Mouse (Mus musculus) stomach, embryonic 15.5 days (tissue): ENCODE data around the gene Olfr763. TPM values are rescaled to one million over a fixed set of nuclear protein-coding genes. Genes with fewer than 3 reads are reported as not detected.

Experiments
- polyA plus RNA-seq: library from polyadenylated mRNA; unstranded; fragments of >200 nt; fragmentation: Nextera tagmentation; extraction: Ambion mirVana; gene quantifications from 2 replicates; pipeline ENCODE4 v1.2.1, GENCODE M21; 2015

The Olfr763 gene
- polyA plus RNA-seq, 1 experiment from 2014 or later: not detected

Other genes with a start within 250 kb of the Olfr763 start
- 1.2 and 2.0 TPM in 2 replicates for gene Mmp19, start 219.9 kb upstream of the Olfr763 start, polyA plus RNA-seq
- gene Dnajc14, start 206.7 kb upstream of the Olfr763 start, polyA plus RNA-seq: 49.8 and 50.6 TPM in 2 replicates
- gene Tmem198b, start 206.4 kb upstream of the Olfr763 start, polyA plus RNA-seq: 15.4 and 16.3 TPM in 2 replicates
- 187 and 207 TPM in 2 replicates for gene Sarnp, start 193.5 kb upstream of the Olfr763 start, polyA plus RNA-seq
- 92.8 and 95.7 TPM in 2 replicates for gene Ormdl2, start 189.1 kb upstream of the Olfr763 start, polyA plus RNA-seq
- 4.4 and 4.7 TPM in 2 replicates for gene Gdf11, start 119.1 kb upstream of the Olfr763 start, polyA plus RNA-seq
- gene Cd63, start 109.8 kb upstream of the Olfr763 start, polyA plus RNA-seq: 693 and 758 TPM in 2 replicates
- 12.9 and 15.0 TPM in 2 replicates for gene Rdh5, start 87.9 kb upstream of the Olfr763 start, polyA plus RNA-seq
- 190 and 208 TPM in 2 replicates for gene Bloc1s1, start 86.8 kb upstream of the Olfr763 start, polyA plus RNA-seq
- gene Itga7, start 77.0 kb upstream of the Olfr763 start, polyA plus RNA-seq: 5.2 and 5.7 TPM in 2 replicates
- 2.2 and 2.8 TPM in 2 replicates for gene Mettl7b, start 49.8 kb upstream of the Olfr763 start, polyA plus RNA-seq
- gene Olfr9, start 21.4 kb upstream of the Olfr763 start, polyA plus RNA-seq: not detected in 2 replicates
- gene Olfr764-ps1, start 29.1 kb downstream of the Olfr763 start, polyA plus RNA-seq: not detected in 2 replicates
- not detected in 2 replicates for gene Olfr765, start 39.2 kb downstream of the Olfr763 start, polyA plus RNA-seq
- not detected in 2 replicates for gene Olfr766-ps1, start 58.2 kb downstream of the Olfr763 start, polyA plus RNA-seq
- gene Olfr767, start 72.1 kb downstream of the Olfr763 start, polyA plus RNA-seq: not detected in 2 replicates
- not detected in 2 replicates for gene Olfr768, start 88.6 kb downstream of the Olfr763 start, polyA plus RNA-seq
- gene Olfr769, start 107.1 kb downstream of the Olfr763 start, polyA plus RNA-seq: not detected in 2 replicates
- not detected in 2 replicates for gene Olfr770, start 128.2 kb downstream of the Olfr763 start, polyA plus RNA-seq
- not detected in 2 replicates for gene Olfr771, start 154.0 kb downstream of the Olfr763 start, polyA plus RNA-seq
- not detected in 2 replicates for gene Olfr772, start 167.1 kb downstream of the Olfr763 start, polyA plus RNA-seq
- gene Olfr773, start 176.6 kb downstream of the Olfr763 start, polyA plus RNA-seq: not detected in 2 replicates
- gene Olfr774, start 225.4 kb downstream of the Olfr763 start, polyA plus RNA-seq: not detected in 2 replicates
- gene Olfr775, start 237.6 kb downstream of the Olfr763 start, polyA plus RNA-seq: not detected in 2 replicates
- gene Olfr776, start 248.3 kb downstream of the Olfr763 start, polyA plus RNA-seq: not detected in 2 replicates